Mouse (Mus musculus) erythroblast, embryonic 14.5 days (primary cell): Measurements from ENCODE around the gene Gm21970. TPM values are rescaled to one million over a fixed set of nuclear protein-coding genes. Genes with fewer than 3 reads are reported as not detected.

ENCODE experiments used
- H3K27me3 ChIP-seq: 2 replicates; pipeline ENCODE4 v1.6.1; 2012; ENCODE audit warnings: inconsistent platforms; ENCODE audit not compliant: control insufficient read depth
- H3K36me3 ChIP-seq: 2 replicates; pipeline ENCODE4 v1.6.1; 2012; ENCODE audit warnings: mild to moderate bottlenecking, inconsistent platforms; ENCODE audit not compliant: control insufficient read depth
- H3K4me1 ChIP-seq: 2 replicates; pipeline ENCODE4 v1.6.1; 2012; ENCODE audit warnings: inconsistent platforms; ENCODE audit not compliant: control insufficient read depth
- H3K4me3 ChIP-seq: replicated peaks from 2 replicates; pipeline ENCODE3; 2012; ENCODE audit warnings: moderate library complexity, mild to moderate bottlenecking, inconsistent platforms
- H3K9me3 ChIP-seq: 2 replicates; pipeline ENCODE4 v1.6.1; 2012; ENCODE audit warnings: low read length, inconsistent platforms, mixed read lengths; ENCODE audit not compliant: control insufficient read depth
- GATA1 ChIP-seq: IDR thresholded peaks from 2 replicates; pipeline ENCODE4 v1.6.1; 2012; ENCODE audit warnings: low read length, inconsistent platforms, mixed read lengths
- TAL1 ChIP-seq: IDR thresholded peaks from 3 replicates; pipeline ENCODE4 v1.6.1; 2012; ENCODE audit warnings: low read length, inconsistent platforms, mixed read lengths
- polyA plus RNA-seq: library from polyadenylated mRNA; stranded (reverse); fragments of >175 nt; gene quantifications from 2 replicates; pipeline ENCODE4 v1.2.3, GENCODE M21; 2012

The Gm21970 gene
- polyA plus RNA-seq, 1 experiment = not detected

- Histone ChIP-seq H3K27me3 (no peaks in the 10 kb centered on the region), H3K9me3 (peaks cover 3% of the 10 kb centered on the region), H3K36me3 (peaks cover 98% of the 10 kb centered on the region), H3K4me3 (no peak overlapping the region), H3K4me1 (peaks cover 63% of the 10 kb centered on the region)
- no peak for TF ChIP-seq GATA1
- no peak for TF ChIP-seq TAL1
These were observed 12.1 kb upstream of the Gm21970 start for GRCm38 (mm10) chr16:91379412-91379811.

GRCm38 (mm10) chr16:91380151-91380550 is 11.4 kb upstream of the Gm21970 start:
- Histone ChIP-seq H3K4me3 (no peak overlapping the region), H3K4me1 (peaks cover 56% of the 10 kb centered on the region), H3K27me3 (no peaks in the 10 kb centered on the region), H3K9me3 (peaks cover 3% of the 10 kb centered on the region), H3K36me3 (peaks cover 98% of the 10 kb centered on the region)
- TF ChIP-seq GATA1 = peak; percentile 37
- TF ChIP-seq TAL1 = peak; percentile 29; the same call in 1 of the 3 replicates

- TF ChIP-seq GATA1 (no peak), TAL1 (no peak)
- peaks cover 98% of the 10 kb centered on the region for H3K36me3 ChIP-seq
- peaks cover 47% of the 10 kb centered on the region for H3K4me1 ChIP-seq
- H3K4me3 ChIP-seq = no peak overlapping the region
- H3K27me3 ChIP-seq = no peaks in the 10 kb centered on the region
- peaks cover 2% of the 10 kb centered on the region for H3K9me3 ChIP-seq
These were observed 9.9 kb upstream of the Gm21970 start for GRCm38 (mm10) chr16:91381606-91382005.

- Histone ChIP-seq H3K36me3 (peaks cover 98% of the 10 kb centered on the region), H3K4me1 (peaks cover 51% of the 10 kb centered on the region), H3K4me3 (no peak overlapping the region), H3K9me3 (no peaks in the 10 kb centered on the region; the same call in 1 of the 2 replicates), H3K27me3 (no peaks in the 10 kb centered on the region)
- TF ChIP-seq GATA1 = no peak
- TF ChIP-seq TAL1 = no peak
These were observed 9.2 kb upstream of the Gm21970 start for GRCm38 (mm10) chr16:91382261-91382790.

GRCm38 (mm10) chr16:91384221-91384620 is 7.3 kb upstream of the Gm21970 start:
- Histone ChIP-seq H3K9me3 (peaks cover 3% of the 10 kb centered on the region), H3K27me3 (no peaks in the 10 kb centered on the region), H3K4me1 (peaks cover 41% of the 10 kb centered on the region), H3K4me3 (no peak overlapping the region), H3K36me3 (peaks cover 97% of the 10 kb centered on the region)
- TF ChIP-seq TAL1 (no peak), GATA1 (no peak)

- Histone ChIP-seq H3K27me3 (no peaks in the 10 kb centered on the region; the same call in 1 of the 2 replicates), H3K4me3 (no peak overlapping the region), H3K4me1 (peaks cover 27% of the 10 kb centered on the region), H3K36me3 (peaks cover 98% of the 10 kb centered on the region), H3K9me3 (peaks cover 11% of the 10 kb centered on the region)
- TF ChIP-seq GATA1 (no peak), TAL1 (no peak)
These were observed 5.9 kb upstream of the Gm21970 start for GRCm38 (mm10) chr16:91385621-91386020.

- TF ChIP-seq TAL1 (no peak), GATA1 (no peak)
- Histone ChIP-seq H3K36me3 (peaks cover 98% of the 10 kb centered on the region), H3K9me3 (peaks cover 11% of the 10 kb centered on the region), H3K27me3 (no peaks in the 10 kb centered on the region; the same call in 1 of the 2 replicates), H3K4me3 (no peak overlapping the region), H3K4me1 (peaks cover 22% of the 10 kb centered on the region)
These were observed 5.0 kb upstream of the Gm21970 start for GRCm38 (mm10) chr16:91386419-91387120.

GRCm38 (mm10) chr16:91387121-91387486 is 4.4 kb upstream of the Gm21970 start:
- no peak for TF ChIP-seq GATA1
- no peak for TF ChIP-seq TAL1
- Histone ChIP-seq H3K4me1 (peaks cover 19% of the 10 kb centered on the region), H3K4me3 (no peak overlapping the region), H3K27me3 (no peaks in the 10 kb centered on the region; the same call in 1 of the 2 replicates), H3K9me3 (peaks cover 11% of the 10 kb centered on the region), H3K36me3 (peaks cover 98% of the 10 kb centered on the region)

GRCm38 (mm10) chr16:91390100-91390499 is 1.4 kb upstream of the Gm21970 start:
- Histone ChIP-seq H3K4me3 (no peak overlapping the region), H3K36me3 (peaks cover 98% of the 10 kb centered on the region), H3K9me3 (peaks cover 11% of the 10 kb centered on the region), H3K27me3 (no peaks in the 10 kb centered on the region; the same call in 1 of the 2 replicates), H3K4me1 (peaks cover 23% of the 10 kb centered on the region)
- TF ChIP-seq GATA1 = no peak
- TF ChIP-seq TAL1 = no peak
